Mouse (Mus musculus) left cerebral cortex, adult 8-10 months (tissue): ENCODE data around the gene Fgf13. TPM values are rescaled to one million over a fixed set of nuclear protein-coding genes. Genes with fewer than 3 reads are reported as not detected.

Experiments
- microRNA-seq, 2 experiments: library from miRNA; unstranded; fragments of <30 nt; microRNA quantifications; one replicate each; pipeline ENCODE4 v1.2.0; 2022
- total RNA-seq, 4 experiments: library from RNA; stranded (reverse); gene quantifications; 2 replicates each; pipeline ENCODE4 v1.2.4; 2022

Fgf13 gene
- total RNA-seq, 4 experiments from 2014 or later: 118 to 131 (median 125) TPM

Small RNAs within 50 kb of the gene (microRNA-seq; reads per million reads assigned to microRNA genes)
- 8.0 to 17.4 reads per million in 2 experiments for gene Mir504
